Mouse (Mus musculus): Measurements from ENCODE around the gene Mia. TPM values are rescaled to one million over a fixed set of nuclear protein-coding genes. Genes with fewer than 3 reads are reported as not detected.

Gene Mia
- polyA plus RNA-seq, 1 experiment from 2014 or later, result 2.4 TPM

- Histone ChIP-seq H3K4me2 (replicated peaks; ENCODE audit: low read depth, low read length) (no peak overlapping the region), H3K27me3 (ENCODE audit: control insufficient read depth, insufficient read depth, low read length) (no peaks in the 10 kb centered on the region), H3K9ac (replicated peaks; ENCODE audit: low read depth, low read length) (no peak overlapping the region), H3K4me3 (ENCODE audit: low read depth, low read length) (no peak overlapping the region), H3K36me3 (ENCODE audit: control insufficient read depth, insufficient read depth, low read length) (no peaks in the 10 kb centered on the region; the same call in 1 of the 2 replicates), H3K9me3 (ENCODE audit: control insufficient read depth, low read depth, low read length) (no peaks in the 10 kb centered on the region), H3K4me1 (ENCODE audit: control insufficient read depth, insufficient read depth, low read length) (peaks cover 14% of the 10 kb centered on the region), H3K27ac (ENCODE audit: low read length) (no peak overlapping the region)
- ATAC-seq (ENCODE audit: insufficient number of reproducible peaks, insufficient read depth, low FRiP score, low read depth), result no peak
- 67% methylated on average over 11 of the region's 11 CpGs for WGBS
Measured at GRCm38 (mm10) chr7:27219937-27220336, 39.0 kb upstream of the Mia start.

- WGBS, result 90% methylated on average over 7 of the region's 7 CpGs
- H3K9me3 ChIP-seq (ENCODE audit: control insufficient read depth, low read depth, low read length), result no peaks in the 10 kb centered on the region
- no peaks in the 10 kb centered on the region for H3K27me3 ChIP-seq (ENCODE audit: control insufficient read depth, insufficient read depth, low read length)
- no peak overlapping the region for H3K4me2 ChIP-seq (replicated peaks; ENCODE audit: low read depth, low read length)
- H3K4me1 ChIP-seq (ENCODE audit: control insufficient read depth, insufficient read depth, low read length), result peaks cover 3% of the 10 kb centered on the region; the same call in 1 of the 2 replicates
- no peak overlapping the region for H3K4me3 ChIP-seq (ENCODE audit: low read depth, low read length)
- H3K36me3 ChIP-seq (ENCODE audit: control insufficient read depth, insufficient read depth, low read length), result peaks cover 10% of the 10 kb centered on the region
- no peak for ATAC-seq (ENCODE audit: insufficient number of reproducible peaks, insufficient read depth, low FRiP score, low read depth)
- no peak overlapping the region for H3K9ac ChIP-seq (replicated peaks; ENCODE audit: low read depth, low read length)
- no peak overlapping the region for H3K27ac ChIP-seq (ENCODE audit: low read length)
Measured at GRCm38 (mm10) chr7:27218586-27218985, 37.6 kb upstream of the Mia start.

GRCm38 (mm10) chr7:27212626-27213025 is 31.7 kb upstream of the Mia start:
- H3K9me3 ChIP-seq (ENCODE audit: control insufficient read depth, low read depth, low read length), result no peaks in the 10 kb centered on the region
- H3K27me3 ChIP-seq (ENCODE audit: control insufficient read depth, insufficient read depth, low read length), result no peaks in the 10 kb centered on the region
- no peaks in the 10 kb centered on the region for H3K4me1 ChIP-seq (ENCODE audit: control insufficient read depth, insufficient read depth, low read length)
- H3K4me2 ChIP-seq (replicated peaks; ENCODE audit: low read depth, low read length), result no peak overlapping the region
- H3K9ac ChIP-seq (replicated peaks; ENCODE audit: low read depth, low read length), result no peak overlapping the region
- H3K36me3 ChIP-seq (ENCODE audit: control insufficient read depth, insufficient read depth, low read length), result peaks cover 55% of the 10 kb centered on the region
- ATAC-seq (ENCODE audit: insufficient number of reproducible peaks, insufficient read depth, low FRiP score, low read depth), result no peak; the same call in 1 of the 2 replicates
- no peak overlapping the region for H3K4me3 ChIP-seq (ENCODE audit: low read depth, low read length)
- 94% methylated on average over 2 of the region's 2 CpGs for WGBS
- no peak overlapping the region for H3K27ac ChIP-seq (ENCODE audit: low read length)

- H3K4me1 ChIP-seq (ENCODE audit: control insufficient read depth, insufficient read depth, low read length), result no peaks in the 10 kb centered on the region
- H3K4me2 ChIP-seq (replicated peaks; ENCODE audit: low read depth, low read length), result no peak overlapping the region
- H3K9ac ChIP-seq (replicated peaks; ENCODE audit: low read depth, low read length), result no peak overlapping the region
- no peaks in the 10 kb centered on the region for H3K27me3 ChIP-seq (ENCODE audit: control insufficient read depth, insufficient read depth, low read length)
- 94% methylated on average over 8 of the region's 8 CpGs for WGBS
- H3K4me3 ChIP-seq (ENCODE audit: low read depth, low read length), result no peak overlapping the region
- H3K9me3 ChIP-seq (ENCODE audit: control insufficient read depth, low read depth, low read length), result no peaks in the 10 kb centered on the region
- H3K36me3 ChIP-seq (ENCODE audit: control insufficient read depth, insufficient read depth, low read length), result peaks cover 33% of the 10 kb centered on the region
- no peak overlapping the region for H3K27ac ChIP-seq (ENCODE audit: low read length)
- no peak for ATAC-seq (ENCODE audit: insufficient number of reproducible peaks, insufficient read depth, low FRiP score, low read depth)
Measured at GRCm38 (mm10) chr7:27203730-27204449, 22.9 kb upstream of the Mia start.

- 91% methylated on average over 8 of the region's 8 CpGs for WGBS
Measured at GRCm38 (mm10) chr7:27198779-27199178, 17.8 kb upstream of the Mia start.

GRCm38 (mm10) chr7:27198355-27198754 is 17.4 kb upstream of the Mia start:
- H3K27ac ChIP-seq (ENCODE audit: low read length), result no peak overlapping the region
- H3K36me3 ChIP-seq (ENCODE audit: control insufficient read depth, insufficient read depth, low read length), result peaks cover 14% of the 10 kb centered on the region
- ATAC-seq (ENCODE audit: insufficient number of reproducible peaks, insufficient read depth, low FRiP score, low read depth), result no peak
- H3K27me3 ChIP-seq (ENCODE audit: control insufficient read depth, insufficient read depth, low read length), result no peaks in the 10 kb centered on the region
- H3K4me2 ChIP-seq (replicated peaks; ENCODE audit: low read depth, low read length), result no peak overlapping the region
- H3K9ac ChIP-seq (replicated peaks; ENCODE audit: low read depth, low read length), result no peak overlapping the region
- no peaks in the 10 kb centered on the region for H3K9me3 ChIP-seq (ENCODE audit: control insufficient read depth, low read depth, low read length)
- no peak overlapping the region for H3K4me3 ChIP-seq (ENCODE audit: low read depth, low read length)
- peaks cover 11% of the 10 kb centered on the region; the same call in 1 of the 2 replicates for H3K4me1 ChIP-seq (ENCODE audit: control insufficient read depth, insufficient read depth, low read length)

More at GRCm38 (mm10) chr7:27198779-27199178, 17.8 kb upstream of the Mia start:
- Histone ChIP-seq H3K4me1 (ENCODE audit: control insufficient read depth, insufficient read depth, low read length) (peaks cover 9% of the 10 kb centered on the region; the same call in 1 of the 2 replicates), H3K9ac (replicated peaks; ENCODE audit: low read depth, low read length) (no peak overlapping the region), H3K27ac (ENCODE audit: low read length) (no peak overlapping the region), H3K4me3 (ENCODE audit: low read depth, low read length) (no peak overlapping the region), H3K9me3 (ENCODE audit: control insufficient read depth, low read depth, low read length) (no peaks in the 10 kb centered on the region), H3K27me3 (ENCODE audit: control insufficient read depth, insufficient read depth, low read length) (no peaks in the 10 kb centered on the region), H3K36me3 (ENCODE audit: control insufficient read depth, insufficient read depth, low read length) (peaks cover 12% of the 10 kb centered on the region), H3K4me2 (replicated peaks; ENCODE audit: low read depth, low read length) (no peak overlapping the region)
- no peak for ATAC-seq (ENCODE audit: insufficient number of reproducible peaks, insufficient read depth, low FRiP score, low read depth)

- Histone ChIP-seq H3K27me3 (ENCODE audit: control insufficient read depth, insufficient read depth, low read length) (no peaks in the 10 kb centered on the region), H3K4me1 (ENCODE audit: control insufficient read depth, insufficient read depth, low read length) (peaks cover 12% of the 10 kb centered on the region; the same call in 1 of the 2 replicates), H3K4me3 (ENCODE audit: low read depth, low read length) (no peak overlapping the region), H3K36me3 (ENCODE audit: control insufficient read depth, insufficient read depth, low read length) (peaks cover 14% of the 10 kb centered on the region), H3K9me3 (ENCODE audit: control insufficient read depth, low read depth, low read length) (no peaks in the 10 kb centered on the region), H3K4me2 (replicated peaks; ENCODE audit: low read depth, low read length) (no peak overlapping the region), H3K27ac (ENCODE audit: low read length) (no peak overlapping the region), H3K9ac (replicated peaks; ENCODE audit: low read depth, low read length) (no peak overlapping the region)
- 95% methylated on average over 8 of the region's 8 CpGs for WGBS
- no peak for ATAC-seq (ENCODE audit: insufficient number of reproducible peaks, insufficient read depth, low FRiP score, low read depth)
Measured at GRCm38 (mm10) chr7:27197634-27198033, 16.7 kb upstream of the Mia start.

- 86% methylated on average over 3 of the region's 3 CpGs for WGBS
- no peak overlapping the region for H3K4me2 ChIP-seq (replicated peaks; ENCODE audit: low read depth, low read length)
- no peak for ATAC-seq (ENCODE audit: insufficient number of reproducible peaks, insufficient read depth, low FRiP score, low read depth)
Measured at GRCm38 (mm10) chr7:27197136-27197535, 16.2 kb upstream of the Mia start.

More at GRCm38 (mm10) chr7:27197136-27197535, 16.2 kb upstream of the Mia start:
- peaks cover 12% of the 10 kb centered on the region; the same call in 1 of the 2 replicates for H3K4me1 ChIP-seq (ENCODE audit: control insufficient read depth, insufficient read depth, low read length)
- H3K27ac ChIP-seq (ENCODE audit: low read length), result no peak overlapping the region
- no peaks in the 10 kb centered on the region for H3K9me3 ChIP-seq (ENCODE audit: control insufficient read depth, low read depth, low read length)
- H3K9ac ChIP-seq (replicated peaks; ENCODE audit: low read depth, low read length), result no peak overlapping the region
- H3K36me3 ChIP-seq (ENCODE audit: control insufficient read depth, insufficient read depth, low read length), result peaks cover 16% of the 10 kb centered on the region
- no peaks in the 10 kb centered on the region for H3K27me3 ChIP-seq (ENCODE audit: control insufficient read depth, insufficient read depth, low read length)
- H3K4me3 ChIP-seq (ENCODE audit: low read depth, low read length), result no peak overlapping the region

Data from stomach, embryonic 14.5 days (tissue).